Mouse (Mus musculus) v-Abl transformed pro-B cells (cell line): ENCODE measurements around the gene Ntn5.
"Not testable (repeated sequence)": the region's sequence is repeated elsewhere in the genome, so short reads cannot be mapped to it uniquely, and the experiment has no call there.

Source experiments
- in situ Hi-C, 2 experiments: fragments of 400-800 bp; cut with MboI; formaldehyde crosslinking; loops; one replicate each; pipeline ENCODE4 v1.15.1; 2025; ENCODE audit not compliant: unreplicated experiment in 2 of 2

Ntn5 gene

DNA sequence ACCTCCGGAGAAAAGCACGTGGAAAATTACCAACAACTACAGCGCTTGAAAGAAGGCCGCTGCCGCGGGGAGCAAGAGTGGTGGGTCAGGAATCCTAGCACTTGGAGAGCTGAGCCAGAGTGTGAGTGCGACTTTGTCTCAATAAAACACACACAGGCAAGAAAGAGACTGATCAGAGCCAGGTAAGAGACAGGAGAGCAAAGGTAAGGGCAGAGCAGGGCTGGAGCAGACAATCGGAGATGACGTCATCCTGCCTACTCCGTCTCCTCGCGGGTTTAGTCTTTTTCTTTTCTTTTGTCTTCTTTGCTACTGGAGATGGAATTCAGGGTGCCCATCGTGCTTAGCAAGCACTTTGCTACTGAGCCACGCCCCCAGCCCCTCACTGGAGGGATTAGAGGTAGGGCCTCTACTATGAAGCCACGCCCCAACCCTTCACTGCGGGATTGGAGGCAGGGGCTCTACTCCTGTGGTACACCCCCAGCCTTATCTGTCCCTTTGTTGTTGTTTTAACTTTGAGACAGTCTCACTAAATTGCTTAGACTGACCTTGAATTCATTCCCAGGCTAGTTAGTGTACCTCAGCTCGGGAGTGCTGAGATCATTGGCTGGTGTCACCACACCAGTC is 29.3 kb upstream of the Ntn5 start:
- in situ Hi-C loops = no loop called here

DNA sequence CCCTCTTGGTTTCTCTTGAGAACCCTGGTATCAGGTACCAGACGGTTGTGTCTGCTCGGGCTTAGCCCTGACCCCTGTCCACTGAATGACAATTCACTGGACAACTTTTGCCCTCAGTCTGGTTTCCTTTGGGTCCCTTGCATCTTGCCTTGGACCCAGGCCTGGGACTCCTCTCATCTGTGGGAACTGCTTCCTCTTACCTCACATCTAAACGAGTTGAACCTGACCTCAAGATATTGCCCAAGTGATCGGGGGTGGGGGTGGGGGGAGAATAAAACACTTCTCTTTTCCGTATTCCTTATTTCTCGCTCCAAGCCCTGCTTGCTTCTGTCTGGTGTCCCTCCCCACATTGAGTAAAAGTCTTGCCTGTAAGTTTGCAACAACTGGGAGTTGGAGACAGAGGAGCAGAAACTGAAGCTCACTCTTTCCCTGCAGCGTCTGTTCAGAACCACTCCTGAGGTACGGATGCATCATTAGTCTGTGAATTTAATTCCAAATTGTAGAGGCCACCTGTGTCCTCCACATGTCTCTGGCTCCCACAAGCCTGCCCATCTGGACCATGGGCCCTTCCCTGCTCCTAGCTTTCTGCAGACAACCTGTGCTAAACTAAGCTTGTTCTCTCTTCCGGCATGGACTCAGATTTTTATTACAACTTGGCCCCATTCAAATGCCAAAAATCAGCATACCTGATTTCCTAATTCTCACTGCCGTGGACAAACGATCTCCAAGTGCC is 22.9 kb upstream of the Ntn5 start:
- in situ Hi-C loops = no loop called here

DNA sequence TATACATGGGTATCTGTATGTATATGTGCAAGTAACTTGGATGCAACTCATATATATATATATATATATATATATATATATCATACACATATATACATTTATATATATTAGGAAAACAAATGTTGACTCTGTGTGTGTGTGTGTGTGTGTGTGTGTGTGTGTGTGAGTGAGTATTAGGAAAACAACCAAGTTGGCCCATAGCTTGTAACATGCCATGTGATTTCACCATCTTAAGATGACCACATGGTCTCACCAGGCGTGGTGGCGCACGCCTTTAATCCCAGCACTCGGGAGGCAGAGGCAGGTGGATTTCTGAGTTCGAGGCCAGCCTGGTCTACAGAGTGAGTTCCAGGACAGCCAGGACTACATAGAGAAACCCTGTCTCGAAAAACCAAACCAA is 22.1 kb upstream of the Ntn5 start:
- in situ Hi-C loops = not testable (repeated sequence)

DNA sequence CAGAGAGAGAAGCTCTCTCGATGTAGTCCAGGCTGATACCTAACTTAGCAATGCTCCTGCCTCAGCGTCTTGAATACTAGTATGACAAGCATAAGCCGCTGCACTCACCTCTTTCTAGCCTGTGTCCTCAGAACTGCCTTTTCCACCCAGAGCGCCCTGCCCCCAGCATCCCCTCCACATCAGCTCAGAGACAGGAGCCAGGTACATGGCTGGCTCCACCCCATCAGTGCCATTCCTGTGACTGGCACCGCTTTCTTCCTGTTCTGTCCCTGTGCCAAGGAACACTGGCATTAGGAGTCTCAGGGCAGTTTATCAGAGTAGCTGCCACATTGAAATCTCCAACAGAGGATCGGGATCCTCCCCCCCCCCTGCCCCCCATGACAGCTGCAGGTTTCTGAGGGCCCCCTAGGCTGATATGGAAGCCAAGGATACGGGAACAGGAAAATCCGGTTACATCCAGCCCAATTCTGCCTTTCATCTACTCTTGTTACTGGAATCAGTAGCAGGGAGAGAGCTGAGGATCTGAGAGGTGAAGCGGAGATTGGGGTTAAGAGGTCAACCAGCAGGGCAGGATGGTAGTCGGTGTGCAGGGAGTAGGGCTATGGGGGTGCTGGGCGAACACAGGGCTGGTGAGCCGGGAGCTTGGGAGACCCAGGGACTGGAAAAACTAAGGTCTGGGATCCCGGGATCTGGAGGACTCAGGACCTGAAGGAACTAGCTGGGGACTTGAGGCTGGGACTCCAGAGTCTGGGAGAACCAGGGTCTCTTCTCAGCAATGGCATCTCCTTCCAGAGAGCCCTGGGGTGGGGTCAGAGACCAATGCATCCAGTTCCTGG is 18.3 kb upstream of the Ntn5 start:
- in situ Hi-C loops = no loop called here

DNA sequence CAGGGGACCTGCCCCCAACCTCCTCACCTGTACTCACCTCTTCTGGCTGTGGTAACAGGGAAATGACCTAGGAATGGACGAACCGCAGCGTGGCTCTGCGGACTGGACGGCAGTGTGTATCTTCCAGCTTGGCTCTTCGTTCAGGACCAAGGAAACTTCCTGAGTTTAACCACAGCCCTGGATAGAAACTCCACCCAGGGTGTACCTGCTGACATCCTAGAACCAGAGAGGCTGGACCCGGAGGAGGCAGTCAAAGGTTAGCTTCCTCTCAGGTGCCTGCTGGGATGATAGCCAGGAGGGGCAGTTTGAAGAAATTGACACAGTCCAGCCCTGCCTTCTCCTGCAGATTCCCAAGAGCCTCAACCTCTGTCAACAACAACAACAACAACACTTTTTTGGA is 17.7 kb upstream of the Ntn5 start, which contains the start of gene Fut2:
Fut2 (minus strand) TSS at position 234 of the 400 bp plus-strand sequence.
- in situ Hi-C loops = no loop called here

DNA sequence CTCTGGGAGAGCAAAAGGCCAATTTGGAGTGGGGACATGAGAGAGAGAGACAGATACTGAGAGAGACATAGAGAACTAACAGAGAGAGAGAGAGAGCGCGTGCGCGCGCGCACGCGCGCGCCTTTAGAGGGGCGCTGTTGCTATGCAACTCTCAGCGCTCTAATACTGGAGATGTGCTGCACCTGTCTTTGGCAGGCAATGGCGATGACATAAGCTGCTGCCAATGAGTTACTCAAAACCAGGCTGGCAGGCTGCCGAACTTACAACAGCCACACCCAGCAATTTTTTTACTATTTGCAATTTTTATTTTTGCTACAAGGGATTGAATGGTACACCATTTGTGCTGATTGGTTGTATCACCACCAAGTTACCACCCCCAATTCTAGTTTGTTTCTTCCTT is 16.1 kb upstream of the Ntn5 start:
- in situ Hi-C loops = no loop called here

DNA sequence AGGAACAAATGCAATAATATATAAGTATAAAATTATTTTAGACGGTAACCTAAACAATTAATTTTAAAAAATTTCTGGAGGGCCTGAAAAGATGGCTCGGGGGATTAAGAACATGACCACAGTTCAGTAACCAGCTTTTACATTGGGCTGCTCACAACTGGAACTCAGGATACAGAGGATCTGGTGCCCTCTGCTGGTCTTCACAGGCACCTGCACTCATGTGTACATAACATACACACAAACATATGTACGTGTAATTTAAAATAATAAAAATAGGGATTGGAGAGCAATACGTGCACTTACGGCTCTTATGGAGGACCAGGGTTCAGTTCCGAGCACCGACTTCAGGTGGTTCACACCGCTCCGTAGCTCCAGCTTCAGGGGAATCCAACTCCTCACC is 14.9 kb upstream of the Ntn5 start:
- in situ Hi-C loops = no loop called here

DNA sequence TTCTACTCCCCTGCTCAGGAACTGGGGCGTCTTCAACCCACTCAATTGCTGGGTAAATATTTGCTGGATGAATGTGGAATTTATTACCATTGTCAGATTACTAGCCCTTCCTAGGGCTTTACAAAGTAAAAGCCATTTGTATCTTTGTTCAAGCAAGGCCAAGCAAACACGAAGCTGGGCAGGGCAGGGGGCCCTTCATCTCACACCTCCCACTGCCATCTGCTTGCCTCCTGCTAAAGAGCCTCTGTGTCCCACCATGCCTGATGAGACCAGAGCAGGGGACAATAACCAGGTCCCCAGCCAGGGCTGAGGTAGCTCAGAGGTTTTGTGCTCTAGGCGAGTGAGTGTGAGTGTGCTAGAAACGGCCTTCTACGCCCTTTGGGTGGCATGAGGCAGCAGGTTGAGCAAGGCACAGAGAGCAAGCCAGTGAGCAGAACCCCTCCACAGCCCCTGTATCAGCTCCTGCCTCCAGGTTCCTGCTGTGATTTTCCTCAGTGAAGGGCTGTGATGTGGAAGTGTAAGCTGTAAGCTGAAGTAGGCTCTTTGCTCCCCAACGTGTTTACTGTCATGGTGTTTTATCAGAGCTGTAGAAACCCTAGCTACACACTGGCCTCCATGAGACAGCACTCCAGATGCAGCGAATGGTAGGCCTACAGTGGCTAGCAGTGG is 6.1 kb upstream of the Ntn5 start:
- in situ Hi-C loops = loop anchor here in 1 of 2 experiments (25.0 kb wide), 1 partner anchor 215 kb away; the partner anchor contains the start of genes Bax and Ftl1

DNA sequence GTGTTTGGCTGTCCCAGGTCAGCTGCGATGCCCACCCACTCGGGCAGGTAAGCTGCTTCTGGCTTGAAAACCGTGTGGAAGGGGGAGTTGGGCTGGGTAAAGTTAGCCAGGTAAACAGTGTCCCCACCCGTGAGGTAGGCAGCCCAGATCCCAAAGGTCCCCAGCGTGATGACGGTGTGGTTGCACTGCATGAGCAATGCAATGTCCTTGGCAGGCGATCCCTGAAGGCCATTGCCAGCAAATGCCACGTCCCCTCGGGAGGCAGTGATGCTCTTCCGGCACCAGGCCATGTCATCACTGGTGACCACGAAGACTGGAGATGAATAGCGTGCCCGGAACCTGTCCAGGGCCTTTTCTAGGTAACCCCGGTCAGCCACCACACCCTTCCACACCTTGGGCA is 5.3 kb upstream of the Ntn5 start:
- in situ Hi-C loops = loop anchor here in 1 of 2 experiments (25.0 kb wide), 1 partner anchor 216 kb away; the partner anchor contains the start of genes Bax and Ftl1

DNA sequence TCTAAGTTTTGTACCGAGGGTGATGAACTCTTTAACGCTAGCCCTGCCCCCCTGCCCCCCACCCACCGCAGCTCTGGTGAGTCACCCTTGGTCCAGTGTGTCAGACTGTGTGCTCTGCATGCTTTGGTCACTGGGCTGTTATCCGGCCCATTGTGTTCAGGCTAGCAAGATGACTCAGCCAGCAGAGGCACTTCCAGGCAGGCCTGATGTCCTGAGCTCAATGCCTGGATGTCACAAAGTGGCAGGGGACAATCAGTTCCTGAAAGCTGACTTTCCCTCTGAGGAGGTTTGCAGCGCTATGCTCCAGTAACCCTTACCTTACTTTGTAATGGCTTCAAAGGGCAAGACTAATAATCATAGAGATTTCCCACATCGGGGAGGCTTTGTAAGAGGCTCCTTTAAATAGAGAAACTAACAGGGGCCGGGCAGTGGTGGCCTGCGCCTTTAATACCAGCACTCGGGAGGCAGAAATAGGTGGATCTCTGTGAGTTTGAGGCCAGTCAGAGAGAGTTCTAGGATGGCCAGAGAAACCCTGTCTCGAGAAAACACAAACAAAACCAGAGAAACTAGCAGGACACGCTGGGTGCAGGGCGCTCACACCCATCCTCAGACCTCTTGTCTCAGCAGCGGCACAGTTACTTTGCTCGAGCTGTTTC is 3.7 kb upstream of the Ntn5 start:
- in situ Hi-C loops = loop anchor here (5.0 to 25.0 kb wide), 3 partner anchors 78 to 218 kb away; partner anchors contain the start of genes Bax (in 1 of the 2) and Ftl1 (in 1 of the 2)

DNA sequence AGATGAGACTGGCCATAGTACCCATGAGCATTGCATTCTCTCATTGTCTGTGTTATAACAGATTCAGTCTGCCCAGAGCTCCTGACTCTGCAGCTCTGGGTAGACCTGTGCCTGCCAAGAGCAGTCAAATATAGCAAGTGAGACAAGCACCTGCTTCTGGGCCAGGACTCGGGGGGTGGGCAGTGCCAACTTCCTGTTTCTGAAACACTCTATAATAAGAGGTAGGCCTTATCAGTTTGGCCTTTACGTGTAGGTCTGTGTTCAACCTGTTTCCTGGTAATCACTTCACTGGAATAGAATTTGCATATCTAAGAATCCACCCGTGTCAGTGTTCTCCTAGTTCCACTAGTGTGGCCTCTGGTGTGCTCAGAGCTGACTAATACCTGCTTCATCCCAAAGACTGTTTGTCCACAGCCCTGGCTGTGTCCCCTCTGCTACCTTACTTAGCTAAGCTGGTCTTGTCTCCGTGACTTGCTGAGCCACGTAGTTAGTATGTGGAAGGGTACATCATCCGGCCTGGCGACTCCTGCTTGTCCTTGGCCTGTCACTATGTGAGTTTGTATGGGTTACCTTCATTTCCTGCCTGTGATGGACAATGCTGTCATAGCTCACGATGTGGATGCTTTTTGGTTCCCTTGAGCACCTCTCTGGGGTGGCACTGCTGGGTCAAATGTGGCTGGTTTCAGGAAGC is 2.6 kb upstream of the Ntn5 start:
- in situ Hi-C loops = loop anchor here (5.0 to 25.0 kb wide), 3 partner anchors 79 to 219 kb away; partner anchors contain the start of genes Bax (in 1 of the 2) and Ftl1 (in 1 of the 2)

DNA sequence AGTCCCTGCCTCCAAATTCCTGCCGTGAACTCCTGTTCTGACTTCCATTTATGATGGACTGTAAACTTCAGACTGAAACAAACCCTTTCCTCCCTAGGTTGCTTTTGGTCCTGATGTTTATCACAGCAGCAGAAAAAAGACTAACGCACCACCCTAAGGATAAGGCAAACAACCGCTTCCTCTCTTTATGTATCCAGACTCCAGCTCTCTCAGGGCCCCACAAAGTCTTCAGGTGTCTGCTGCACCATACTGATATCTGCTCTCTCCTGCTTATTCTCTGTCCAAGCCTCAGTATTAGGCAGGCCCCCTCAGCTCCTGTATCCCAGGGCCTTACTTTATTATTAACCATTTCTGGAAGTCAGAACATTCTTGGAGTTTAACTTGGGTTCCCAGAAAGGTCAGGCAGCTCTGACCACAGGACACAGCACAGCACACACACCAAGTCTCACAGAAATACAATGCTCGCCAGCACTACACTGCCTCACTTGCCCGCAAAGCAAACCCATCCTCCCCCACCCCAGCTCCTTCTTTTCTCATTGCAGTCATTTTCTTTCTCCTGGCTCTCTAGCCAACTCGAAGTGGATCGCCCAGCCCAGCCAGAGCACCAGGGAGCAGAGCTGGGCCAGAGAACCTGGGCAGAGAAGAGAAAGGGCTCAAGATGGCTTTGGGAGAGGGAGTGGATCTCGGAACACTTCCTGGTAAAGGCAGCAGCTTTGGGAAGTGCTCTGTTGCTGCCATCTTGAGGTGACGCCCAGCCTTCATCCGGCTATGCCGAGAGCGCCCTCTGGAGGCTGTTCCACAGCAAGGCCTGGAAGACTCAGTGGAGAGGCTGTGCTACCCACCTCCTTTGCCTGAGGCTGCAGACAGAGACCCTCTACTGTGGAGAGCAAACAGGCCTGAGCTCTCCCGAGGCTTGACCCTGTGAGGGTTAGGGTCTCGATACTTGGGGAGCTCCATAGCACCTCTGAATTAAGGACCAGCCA is 1.4 kb upstream of the Ntn5 start:
- in situ Hi-C loops = loop anchor here (5.0 to 25.0 kb wide), 3 partner anchors 80 to 220 kb away; partner anchors contain the start of genes Bax (in 1 of the 2) and Ftl1 (in 1 of the 2)

DNA sequence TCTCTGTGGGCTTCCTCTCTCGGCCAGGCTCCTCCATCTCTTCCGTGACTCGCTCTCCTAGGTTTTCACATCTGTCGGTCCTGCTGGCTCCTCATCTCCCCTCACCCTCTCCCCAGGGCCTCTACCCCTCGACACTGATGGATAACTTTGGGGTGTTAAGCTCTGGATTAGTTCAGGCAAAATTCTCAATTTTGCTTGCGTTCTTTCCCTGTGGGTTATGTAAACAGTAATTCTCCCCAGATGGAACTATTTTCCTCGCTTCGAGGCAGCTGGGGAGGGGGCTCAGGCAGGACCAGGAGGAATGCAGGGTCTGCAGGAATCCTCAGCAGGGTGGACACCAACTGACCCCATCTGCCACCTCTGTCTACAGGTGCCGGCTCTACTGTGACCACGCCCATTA is 2.0 kb downstream of the Ntn5 start:
- in situ Hi-C loops = loop anchor here (10.0 to 25.0 kb wide), 2 partner anchors 91 to 224 kb away; partner anchors contain the start of genes Bax (in 1 of the 2) and Ftl1 (in 1 of the 2)

DNA sequence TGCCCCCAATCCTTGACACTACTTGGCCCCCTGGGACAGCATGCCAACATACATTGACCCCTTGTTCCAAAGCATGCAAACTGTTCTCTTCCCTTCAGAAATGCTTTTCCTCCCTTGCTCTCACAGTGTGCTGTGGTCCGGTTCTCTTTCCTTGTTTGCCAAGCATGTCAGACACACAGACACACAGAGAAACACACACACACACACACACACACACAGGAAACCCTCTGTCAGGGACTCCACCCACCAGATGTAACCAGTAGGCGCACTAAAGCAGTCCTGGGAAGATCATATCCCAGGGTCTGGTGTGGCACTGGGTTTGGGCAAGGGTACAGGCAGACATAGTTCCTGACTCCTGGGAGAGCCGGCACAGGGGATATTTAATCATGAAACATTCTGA is 3.0 kb downstream of the Ntn5 start:
- in situ Hi-C loops = loop anchor here (10.0 to 25.0 kb wide), 2 partner anchors 92 to 225 kb away; partner anchors contain the start of genes Bax (in 1 of the 2) and Ftl1 (in 1 of the 2)

DNA sequence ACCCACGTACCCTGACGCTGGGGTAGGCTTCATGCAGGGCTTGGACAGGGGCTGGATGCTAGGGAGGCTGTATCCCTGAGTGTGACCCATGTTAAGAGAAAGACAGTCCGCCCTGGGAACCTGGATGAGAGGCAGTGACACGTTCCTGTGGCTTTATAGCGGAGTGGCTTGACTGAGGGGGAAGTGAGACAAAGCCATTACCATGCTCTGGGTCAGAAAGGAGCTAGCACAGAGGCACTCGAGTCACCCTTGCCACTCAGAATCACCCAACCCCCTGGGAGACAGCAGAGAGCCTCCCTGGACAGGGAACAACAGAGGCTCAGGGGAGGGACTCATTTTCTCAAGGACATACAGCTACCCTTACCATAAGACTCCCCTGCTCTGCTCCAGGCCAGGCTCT is 5.3 kb downstream of the Ntn5 start:
- in situ Hi-C loops = loop anchor here (10.0 to 25.0 kb wide), 2 partner anchors 94 to 227 kb away; partner anchors contain the start of genes Bax (in 1 of the 2) and Ftl1 (in 1 of the 2)

DNA sequence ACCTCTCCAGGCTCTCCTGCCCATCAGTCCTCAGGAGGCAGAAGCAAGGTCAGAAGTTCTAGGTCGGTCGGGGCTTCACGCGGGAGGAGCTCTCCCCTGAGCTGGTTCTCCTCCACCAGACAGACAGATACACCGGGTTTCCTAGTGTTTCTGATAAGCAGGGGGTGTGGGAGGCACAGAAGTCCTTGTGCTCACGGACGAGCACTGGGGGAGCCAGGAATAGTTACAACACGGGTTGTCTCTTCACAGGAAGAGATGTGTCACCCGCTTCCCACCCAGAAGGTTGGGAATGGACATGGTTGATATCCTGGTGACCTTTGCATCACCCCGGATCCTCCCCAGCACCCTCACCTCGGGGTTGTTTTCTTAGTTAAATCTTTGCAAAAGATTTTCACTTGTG is 6.0 kb downstream of the Ntn5 start:
- in situ Hi-C loops = loop anchor here (10.0 to 25.0 kb wide), 3 partner anchors 95 to 235 kb away; partner anchors contain the start of genes Ftl1 (in 2 of the 2) and Bax (in 1 of the 2)

DNA sequence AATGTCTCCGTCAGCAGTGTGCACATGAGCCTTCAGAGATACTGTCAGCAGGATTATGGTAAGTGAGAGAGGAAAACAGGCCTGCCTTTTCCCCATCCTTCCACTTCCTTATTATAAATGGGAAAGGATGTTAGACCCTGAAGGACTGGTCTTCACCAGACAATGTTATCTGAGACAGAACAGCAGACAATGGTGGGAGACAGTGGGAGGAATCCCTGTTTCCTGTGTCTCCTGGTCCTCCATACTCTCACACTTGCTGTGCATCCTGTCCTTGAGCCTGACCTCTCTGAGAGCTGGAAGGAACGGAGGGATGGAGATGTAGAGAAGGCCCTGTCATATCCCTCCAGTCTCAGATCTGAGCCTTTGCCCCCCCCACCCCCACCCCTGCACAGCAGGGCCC is 8.5 kb downstream of the Ntn5 start:
- in situ Hi-C loops = loop anchor here (10.0 to 25.0 kb wide), 2 partner anchors 230 to 238 kb away; partner anchors contain the start of genes Ftl1 (in 2 of the 2) and Bax (in 1 of the 2)
